ENCODE assay signal across 9 mouse cellular contexts in the genomic region with DNA sequence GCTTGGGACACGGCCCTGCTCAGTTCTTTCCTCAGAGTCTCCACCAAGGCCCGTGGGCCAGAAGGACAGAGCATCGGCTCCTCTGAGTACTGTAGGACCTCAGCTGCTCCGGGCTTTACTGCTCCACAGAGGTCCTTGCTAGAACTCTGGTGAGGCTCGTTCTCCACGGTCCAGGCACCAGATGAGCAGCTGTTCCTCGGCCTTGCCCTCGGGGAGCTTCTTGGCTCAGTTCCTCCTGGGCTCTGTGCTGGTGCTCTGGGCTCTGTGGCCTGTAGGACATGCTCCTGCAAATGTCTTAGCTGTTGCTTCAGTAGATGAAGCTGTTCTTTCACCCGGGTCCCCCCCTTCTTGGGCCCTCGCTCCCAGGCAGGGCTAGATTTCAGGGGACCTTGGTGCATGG. TPM values are rescaled to one million over a fixed set of nuclear protein-coding genes. Genes with fewer than 3 reads are reported as not detected.
DNase-seq lines count a peak whose midpoint lies in the region; ATAC-seq and TF ChIP-seq lines count a peak whose summit lies in the region.
"Had no signal": no experiment of that assay in that cellular context is flagged by ENCODE, and none has a peak within 500 bp of the region (broad histone marks: within the 10 kb centered on the region; RNA-seq: fewer than 3 reads in every experiment).

No protein-coding gene starts in this region.

- ATAC-seq in lung, embryonic 16.5 days (ENCODE audit: low read depth) = peak; percentile 22; the same call in 1 of the 2 replicates
- ATAC-seq: Patski had no signal

- no peaks in the 10 kb centered on the region for H3K36me3 ChIP-seq in lung, embryonic 16.5 days (ENCODE audit: control insufficient read depth, insufficient read depth, low read length)

- intact Hi-C loops in gastrocnemius, adult 2 months (cut with DNase I) = no loop called here
- intact Hi-C loops in heart, postnatal 25 days (cut with DNase I) = loop anchor here (5.0 kb wide), 1 partner anchor 48 kb away; no protein-coding TSS in a partner anchor

- no peak for TF ChIP-seq CTCF in gastrocnemius, adult 2 months (IDR thresholded peaks at IDR 0.05)

- no peak overlapping the region for H3K4me2 ChIP-seq in lung, embryonic 16.5 days (ENCODE audit: low read depth, low read length)

- no peaks in the 10 kb centered on the region for H3K4me1 ChIP-seq in lung, embryonic 16.5 days (replicated peaks; ENCODE audit: control insufficient read depth, insufficient read depth, low read length)

- H3K27ac ChIP-seq in lung, embryonic 16.5 days (ENCODE audit: low read length) = no peak overlapping the region
- H3K27ac ChIP-seq in gastrocnemius, adult 2 months = peak overlapping the region; percentile 61
- H3K27ac ChIP-seq: kidney, postnatal 0 days had no signal

- no peak overlapping the region for H3K9ac ChIP-seq in lung, embryonic 16.5 days (ENCODE audit: low read length)

- no peak overlapping the region for H3K4me3 ChIP-seq in lung, embryonic 16.5 days (ENCODE audit: low read length)
- H3K4me3 ChIP-seq in gastrocnemius, adult 2 months = peak overlapping the region; percentile 30

- WGBS in lung, embryonic 16.5 days = 66% methylated on average over 10 of the region's 10 CpGs

- DNase-seq in lung, postnatal 25 days (ENCODE audit: low spot score) = no peak
- peak; percentile 82 for DNase-seq in gastrocnemius, adult 2 months
- DNase-seq in heart, postnatal 25 days (ENCODE audit: low spot score) = peak; percentile 24
- peak; percentile 49 for DNase-seq in ovary, postnatal 36 days (ENCODE audit: low spot score)
- DNase-seq in thymus, adult 18-20 months = no peak
- DNase-seq in spleen, adult 12 weeks (ENCODE audit: low spot score) = no peak

- H3K9me3 ChIP-seq in lung, embryonic 16.5 days (ENCODE audit: control insufficient read depth, low read length) = no peaks in the 10 kb centered on the region

- H3K27me3 ChIP-seq in lung, embryonic 16.5 days (ENCODE audit: control insufficient read depth, insufficient read depth, low read depth, low read length) = no peaks in the 10 kb centered on the region
- H3K27me3 ChIP-seq: Patski had no signal

RNA-seq across cellular contexts. Expression of a gene that starts 15.9 kb away (rescaled TPM):
- 6.3 and 6.4 TPM in 2 replicates for polyA plus RNA-seq in lung, embryonic 16.5 days (2015; fragmentation: Nextera tagmentation; extraction: Ambion mirVana)
- 1 to 10 TPM; 1.7 to 3.0 TPM for total RNA-seq in gastrocnemius, adult 2 months (2021)
- total RNA-seq in heart, postnatal 25 days (2021) = 1 to 10 TPM; 1.5 to 1.8 TPM

RNA-seq across cellular contexts. Expression of a gene that starts 15.9 kb away (rescaled TPM):
- polyA plus RNA-seq in lung, embryonic 16.5 days (2015; fragmentation: Nextera tagmentation; extraction: Ambion mirVana) = 110 TPM in 2 replicates
- 100 to 1,000 TPM; 247 to 365 TPM for total RNA-seq in gastrocnemius, adult 2 months (2021)
- 100 to 1,000 TPM; 830 to 838 TPM for total RNA-seq in heart, postnatal 25 days (2021)

RNA-seq across cellular contexts. Expression of a gene that starts 56.4 kb away (rescaled TPM):
- polyA plus RNA-seq in lung, embryonic 16.5 days (2015; fragmentation: Nextera tagmentation; extraction: Ambion mirVana) = 0.94 and 1.6 TPM in 2 replicates
- total RNA-seq in gastrocnemius, adult 2 months (2021) = 1 to 10 TPM in 1 of 2 experiments, under 1 TPM in 1; 0.94 to 1.1 TPM
- 1 to 10 TPM; 2.6 to 4.3 TPM for total RNA-seq in heart, postnatal 25 days (2021)

Comparison
In these comparisons a context has a peak if more than half of its experiments do, and no peak if none do; other contexts are left out.
1. DNase-seq: peak in gastrocnemius, adult 2 months (single experiment), heart, postnatal 25 days (single experiment) and ovary, postnatal 36 days (single experiment); none in lung, postnatal 25 days (single experiment), thymus, adult 18-20 months (0 of 2) and spleen, adult 12 weeks (single experiment).